Mouse (Mus musculus) monocyte, adult 5-6 weeks (primary cell): Measurements from ENCODE around the gene Crtac1. TPM values are rescaled to one million over a fixed set of nuclear protein-coding genes. Genes with fewer than 3 reads are reported as not detected.

ENCODE experiments used
- ATAC-seq: fragments of 153-309, 156-312 bp; replicated peaks from 2 replicates; pipeline ENCODE4 v1.8.0; 2017; ENCODE audit warnings: mild to moderate bottlenecking; ENCODE audit not compliant: low TSS enrichment, insufficient number of reproducible peaks, severe bottlenecking, poor library complexity, low FRiP score
- total RNA-seq: library from RNA; stranded (forward); fragments of 200-1000, 200-491, 200-594 nt; gene quantifications from 3 replicates; pipeline ENCODE4 v1.2.3, GENCODE M21; 2017

Gene Crtac1
- total RNA-seq, 1 experiment from 2014 or later = not detected

- no peak for ATAC-seq
Observed at GRCm38 (mm10) chr19:42432191-42432590, 608 bp upstream of the Crtac1 start.

GRCm38 (mm10) chr19:42430981-42431380, 602 bp downstream of the Crtac1 start:
- ATAC-seq = no peak

- no peak for ATAC-seq
Observed at GRCm38 (mm10) chr19:42429410-42429809, 2.2 kb downstream of the Crtac1 start.

GRCm38 (mm10) chr19:42425208-42425607, 6.4 kb downstream of the Crtac1 start:
- no peak for ATAC-seq

GRCm38 (mm10) chr19:42415042-42415441, 16.5 kb downstream of the Crtac1 start:
- ATAC-seq = no peak

GRCm38 (mm10) chr19:42409856-42410255, 21.7 kb downstream of the Crtac1 start:
- ATAC-seq = no peak

DNA sequence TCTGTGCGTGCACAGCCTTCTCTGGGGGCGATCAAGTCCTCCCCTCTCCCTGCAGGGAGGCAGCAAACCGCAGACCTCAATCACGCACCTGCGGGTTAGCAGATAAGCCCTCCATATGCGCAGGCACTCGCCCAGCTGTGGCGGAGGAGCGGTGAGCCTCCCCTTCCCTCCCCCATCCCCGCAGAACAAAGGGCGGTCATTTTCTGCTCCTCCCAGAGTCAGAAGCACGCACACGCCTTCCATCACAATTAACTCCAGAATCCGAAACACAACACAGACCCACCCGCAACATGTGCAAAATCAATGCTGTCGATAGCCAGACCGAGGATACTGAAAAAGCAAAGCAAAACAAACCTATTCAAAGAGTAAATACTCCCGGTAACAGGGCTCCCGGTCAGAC, 22.4 kb downstream of the Crtac1 start:
- no peak for ATAC-seq

GRCm38 (mm10) chr19:42404364-42404763, 27.2 kb downstream of the Crtac1 start:
- ATAC-seq = no peak

DNA sequence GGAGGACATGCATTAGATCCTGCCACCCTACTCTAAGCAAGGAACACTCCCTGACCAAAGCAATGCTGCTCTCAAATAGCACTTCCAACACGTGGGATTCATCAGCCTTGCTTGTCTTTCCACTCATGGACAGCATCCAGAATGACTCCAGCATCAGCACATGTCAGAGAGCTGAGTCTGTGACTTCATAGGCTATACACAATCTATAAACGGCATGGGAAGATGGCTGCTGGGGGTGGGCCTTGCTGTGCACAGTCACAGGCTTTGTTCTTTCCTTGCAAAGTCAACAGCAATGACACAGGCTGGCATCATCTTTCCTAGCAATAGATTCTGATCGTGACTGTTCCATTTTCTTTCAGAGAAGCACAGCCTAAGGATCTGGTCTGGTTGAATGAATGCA, 31.6 kb downstream of the Crtac1 start:
- no peak for ATAC-seq

DNA sequence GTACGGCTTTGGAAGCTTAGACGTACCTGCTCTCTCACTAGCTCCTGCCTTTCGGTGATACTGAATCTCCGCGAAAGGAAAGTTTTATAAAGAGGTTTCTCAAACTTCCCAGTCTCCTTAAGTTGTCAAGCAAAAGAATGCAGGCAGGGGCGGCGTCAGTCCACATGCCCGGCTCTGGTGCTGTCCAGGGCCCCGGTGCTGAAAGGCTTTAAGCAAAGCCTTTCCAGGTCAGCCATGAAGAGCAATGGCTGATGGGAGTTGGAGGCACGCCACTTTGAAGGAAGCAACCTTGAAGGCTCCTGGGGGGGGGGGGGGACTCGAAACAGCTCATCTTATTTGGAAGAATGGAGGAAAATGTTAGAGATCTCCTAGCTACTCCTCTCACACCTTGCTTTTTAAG, 34.3 kb downstream of the Crtac1 start:
- ATAC-seq = no peak

DNA sequence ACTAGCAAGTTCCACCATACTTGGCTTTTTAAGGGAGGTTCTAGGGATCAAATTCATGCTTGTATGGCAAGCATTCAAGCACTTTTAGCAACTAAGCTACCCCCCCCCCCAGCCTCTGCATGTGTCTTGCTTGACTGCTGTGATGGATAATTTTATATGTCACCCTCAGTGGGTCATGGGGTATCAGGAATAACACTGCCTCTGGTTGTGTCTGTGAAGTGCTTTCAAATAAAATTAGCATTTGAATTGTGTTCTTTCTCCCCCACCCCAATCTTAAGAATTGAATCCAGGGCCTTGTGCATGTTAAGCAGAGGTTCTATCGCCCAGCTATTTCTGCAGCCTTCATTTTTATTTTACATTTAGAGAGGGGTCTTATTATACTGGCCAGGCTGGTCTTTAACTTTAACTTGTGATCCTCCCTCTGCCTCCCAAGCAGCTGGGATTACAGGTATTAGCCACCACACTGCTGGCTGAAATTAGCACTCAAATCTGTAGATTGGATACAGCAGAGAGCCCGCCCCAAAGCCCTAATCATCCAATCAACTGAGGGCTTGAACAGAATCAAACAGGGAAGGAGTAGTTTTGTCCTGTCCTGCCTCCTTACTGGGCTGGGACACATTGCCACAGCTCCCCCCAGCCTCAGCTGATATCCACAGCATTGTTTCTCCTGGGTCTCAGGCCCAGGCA, 36.6 kb downstream of the Crtac1 start:
- no peak for ATAC-seq

DNA sequence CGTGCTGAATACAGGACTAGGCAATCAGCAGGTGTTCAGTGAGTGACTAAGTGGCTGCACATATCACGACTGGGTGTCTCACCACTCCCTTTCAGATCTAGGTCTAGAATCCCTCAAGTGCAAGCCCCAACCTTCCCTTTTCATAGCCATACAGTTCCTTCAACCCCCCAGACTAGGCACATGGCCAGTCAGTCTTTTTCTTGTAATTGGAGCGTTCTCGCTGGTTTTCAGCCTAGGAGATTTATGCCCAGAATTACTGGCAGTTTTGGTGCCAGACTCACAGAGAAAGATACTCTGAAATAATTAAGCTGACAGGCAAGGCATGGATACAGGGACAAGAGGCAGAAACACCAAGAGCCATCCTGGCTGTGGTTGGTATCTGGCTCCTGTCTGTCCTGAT, 37.7 kb downstream of the Crtac1 start:
- ATAC-seq = no peak

- ATAC-seq = no peak
Observed at GRCm38 (mm10) chr19:42392094-42392493, 39.5 kb downstream of the Crtac1 start.

DNA sequence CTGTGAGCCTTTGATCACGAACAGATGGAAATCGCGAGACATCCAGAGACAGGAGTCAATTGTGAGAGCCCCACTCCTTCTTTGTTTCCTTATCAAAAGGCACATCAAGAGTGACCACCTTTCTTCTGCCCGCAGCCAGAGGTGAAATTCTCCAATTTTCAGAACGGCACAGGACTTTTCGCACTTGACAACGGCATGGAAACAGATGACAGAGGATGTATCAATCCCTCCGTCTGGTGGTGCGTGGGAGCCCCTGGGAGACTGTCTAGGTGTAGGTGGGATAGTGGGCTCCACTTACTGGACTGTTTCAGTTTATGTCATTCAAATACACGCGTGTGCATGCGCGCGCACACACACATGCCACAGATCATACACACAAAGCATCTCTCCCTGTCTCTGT, 42.0 kb downstream of the Crtac1 start:
- ATAC-seq = no peak

- no peak for ATAC-seq
Observed at GRCm38 (mm10) chr19:42384981-42385598, 46.5 kb downstream of the Crtac1 start.

GRCm38 (mm10) chr19:42380981-42381373, 50.6 kb downstream of the Crtac1 start:
- no peak for ATAC-seq

- no peak for ATAC-seq
Observed at GRCm38 (mm10) chr19:42380321-42380980, 51.1 kb downstream of the Crtac1 start.

DNA sequence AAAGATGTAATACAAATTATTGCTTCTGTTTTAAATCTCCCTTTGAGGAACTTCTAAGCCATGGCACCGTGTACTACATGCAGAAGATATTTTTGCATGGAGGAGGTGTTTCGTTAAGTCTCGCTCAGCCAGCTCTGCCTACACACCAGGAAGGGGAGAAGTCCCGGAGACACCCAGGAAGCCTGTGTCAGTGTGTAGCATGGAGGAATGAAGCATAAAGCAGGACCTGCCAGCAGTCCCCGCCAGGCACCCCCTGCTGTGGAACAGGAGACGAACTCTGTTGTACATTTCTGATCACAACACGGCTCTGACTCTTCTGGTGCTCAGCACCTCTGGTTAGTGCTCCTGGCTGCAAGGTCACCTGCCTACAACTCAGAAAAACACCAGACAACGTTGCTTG, 51.8 kb downstream of the Crtac1 start:
- no peak for ATAC-seq

GRCm38 (mm10) chr19:42377206-42377605, 54.4 kb downstream of the Crtac1 start:
- ATAC-seq = no peak

DNA sequence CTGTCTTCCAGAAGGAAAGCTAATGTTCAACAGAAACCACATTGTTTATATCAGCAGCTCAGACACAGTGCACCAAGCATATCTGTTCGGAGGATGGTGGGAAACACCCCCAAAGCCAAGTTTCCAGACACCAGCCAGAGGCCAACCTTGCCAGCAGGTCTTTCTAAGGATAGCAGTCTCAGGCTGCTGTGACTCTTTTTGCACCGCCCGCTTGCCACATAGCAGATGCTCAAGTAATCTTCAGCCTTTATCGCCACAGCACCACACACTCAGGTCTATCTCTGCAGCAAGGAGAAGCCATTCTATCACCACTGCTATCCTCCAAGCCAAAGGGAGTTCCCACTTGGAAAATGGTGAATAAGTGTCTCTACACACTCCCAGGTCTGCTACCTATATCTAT, 68.0 kb downstream of the Crtac1 start:
- no peak for ATAC-seq
